Mouse (Mus musculus) lung, adult 2 months (tissue): ENCODE data around the gene Rhof.

ENCODE experiments used
- CTCF ChIP-seq: fragments of 200-500 bp; IDR thresholded peaks from 2 replicates; pipeline ENCODE4 v1.5.1; 2011; ENCODE audit warnings: mild to moderate bottlenecking, low read length, control low read depth; ENCODE audit not compliant: insufficient read depth
- POLR2A ChIP-seq: fragments of 200-500 bp; IDR thresholded peaks from 2 replicates; pipeline ENCODE4 v1.6.1; 2011; ENCODE audit warnings: low read depth, mild to moderate bottlenecking, control low read depth, low read length, borderline replicate concordance; ENCODE audit errors: extremely low read depth

- no peak for TF ChIP-seq POLR2A
- TF ChIP-seq CTCF = no peak
Observed at GRCm38 (mm10) chr5:123181536-123181935, 49.0 kb upstream of the Rhof start.
